Mouse (Mus musculus) heart, embryonic 10.5 days (tissue): ENCODE data around the gene Alpk1. TPM values are rescaled to one million over a fixed set of nuclear protein-coding genes. Genes with fewer than 3 reads are reported as not detected.

Source experiments
- DNase-seq: peaks from one replicate; pipeline ENCODE4 v3.0.0-alpha.2; 2017; ENCODE audit warnings: low spot score
- H3K27ac ChIP-seq: fragments of 300-500 bp; sonication (generic); 2 replicates; pipeline ENCODE4 v1.5.1; 2016; ENCODE audit warnings: mild to moderate bottlenecking
- H3K27me3 ChIP-seq: fragments of 300-500 bp; sonication (generic); 2 replicates; pipeline ENCODE4 v1.6.1; 2016; ENCODE audit warnings: mild to moderate bottlenecking; ENCODE audit not compliant: poor library complexity, insufficient read depth, severe bottlenecking
- H3K36me3 ChIP-seq: fragments of 300-500 bp; sonication (generic); 2 replicates; pipeline ENCODE4 v1.6.1; 2016; ENCODE audit warnings: mild to moderate bottlenecking, moderate library complexity
- H3K4me1 ChIP-seq: fragments of 300-500 bp; sonication (generic); 2 replicates; pipeline ENCODE4 v1.6.1; 2016; ENCODE audit warnings: mild to moderate bottlenecking
- H3K4me3 ChIP-seq: fragments of 300-500 bp; sonication (generic); 2 replicates; pipeline ENCODE4 v1.5.1; 2016; ENCODE audit warnings: mild to moderate bottlenecking, moderate library complexity
- H3K9me3 ChIP-seq: fragments of 300-500 bp; sonication (generic); 2 replicates; pipeline ENCODE4 v1.6.1; 2016; ENCODE audit warnings: mild to moderate bottlenecking, moderate library complexity
- WGBS: fragments of 180-500 bp; shearing (Covaris S2); methylation state at CpG from one replicate; pipeline ENCODE4 v1.1.7; 2016; 5-methylcytosine and 5-hydroxymethylcytosine counted together
- polyA plus RNA-seq: library from polyadenylated mRNA; unstranded; fragments of >200 nt; fragmentation: Nextera tagmentation; extraction: Ambion mirVana; gene quantifications from 2 replicates; pipeline ENCODE4 v1.2.1, GENCODE M21; 2016

Alpk1 gene
- polyA plus RNA-seq, 1 experiment from 2014 or later = 0.92 TPM

- Histone ChIP-seq H3K4me1 (no peaks in the 10 kb centered on the region), H3K27me3 (no peaks in the 10 kb centered on the region), H3K4me3 (no peak overlapping the region), H3K36me3 (peaks cover 32% of the 10 kb centered on the region), H3K27ac (no peak overlapping the region), H3K9me3 (no peaks in the 10 kb centered on the region)
- no peak for DNase-seq
- 84% methylated on average over 4 of the region's 4 CpGs for WGBS
Measured at GRCm38 (mm10) chr3:127804439-127804838, 24.1 kb upstream of the Alpk1 start.

GRCm38 (mm10) chr3:127802814-127803213 lies 22.5 kb upstream of the Alpk1 start:
- Histone ChIP-seq H3K36me3 (peaks cover 17% of the 10 kb centered on the region), H3K27ac (no peak overlapping the region), H3K9me3 (no peaks in the 10 kb centered on the region), H3K4me3 (no peak overlapping the region), H3K27me3 (no peaks in the 10 kb centered on the region), H3K4me1 (no peaks in the 10 kb centered on the region)
- WGBS = 45% methylated on average over 8 of the region's 8 CpGs
- no peak for DNase-seq

- no peaks in the 10 kb centered on the region for H3K4me1 ChIP-seq
- WGBS = 84% methylated on average over 8 of the region's 8 CpGs
- no peak for DNase-seq
- no peak overlapping the region for H3K27ac ChIP-seq
- no peak overlapping the region for H3K4me3 ChIP-seq
- no peaks in the 10 kb centered on the region for H3K9me3 ChIP-seq
- no peaks in the 10 kb centered on the region for H3K27me3 ChIP-seq
- H3K36me3 ChIP-seq = peaks cover 5% of the 10 kb centered on the region
Measured at GRCm38 (mm10) chr3:127801162-127801561, 20.8 kb upstream of the Alpk1 start.

- H3K36me3 ChIP-seq = no peaks in the 10 kb centered on the region
- DNase-seq = no peak
- peaks cover 2% of the 10 kb centered on the region for H3K4me1 ChIP-seq
- H3K27me3 ChIP-seq = peaks cover 14% of the 10 kb centered on the region
- no peak overlapping the region for H3K4me3 ChIP-seq
- WGBS = 93% methylated on average over 7 of the region's 7 CpGs
- no peaks in the 10 kb centered on the region for H3K9me3 ChIP-seq
- H3K27ac ChIP-seq = no peak overlapping the region
Measured at GRCm38 (mm10) chr3:127796271-127796670, 15.9 kb upstream of the Alpk1 start.

GRCm38 (mm10) chr3:127795762-127796161 lies 15.4 kb upstream of the Alpk1 start:
- Histone ChIP-seq H3K27ac (no peak overlapping the region), H3K36me3 (no peaks in the 10 kb centered on the region), H3K9me3 (no peaks in the 10 kb centered on the region), H3K4me3 (no peak overlapping the region), H3K4me1 (peaks cover 4% of the 10 kb centered on the region), H3K27me3 (peaks cover 16% of the 10 kb centered on the region)
- 92% methylated on average over 3 of the region's 3 CpGs for WGBS
- DNase-seq = no peak

- H3K9me3 ChIP-seq = no peaks in the 10 kb centered on the region
- H3K27ac ChIP-seq = no peak overlapping the region
- H3K4me1 ChIP-seq = peaks cover 16% of the 10 kb centered on the region
- 82% methylated on average over 7 of the region's 7 CpGs for WGBS
- no peak overlapping the region for H3K4me3 ChIP-seq
- DNase-seq = no peak
- peaks cover 34% of the 10 kb centered on the region for H3K27me3 ChIP-seq
- H3K36me3 ChIP-seq = no peaks in the 10 kb centered on the region
Measured at GRCm38 (mm10) chr3:127793022-127793421, 12.7 kb upstream of the Alpk1 start.

GRCm38 (mm10) chr3:127791595-127792561 lies 11.6 kb upstream of the Alpk1 start:
- no peak overlapping the region for H3K27ac ChIP-seq
- H3K4me3 ChIP-seq = peak overlapping the region; percentile 80
- H3K9me3 ChIP-seq = no peaks in the 10 kb centered on the region
- H3K4me1 ChIP-seq = peaks cover 16% of the 10 kb centered on the region
- no peaks in the 10 kb centered on the region for H3K36me3 ChIP-seq
- peaks cover 46% of the 10 kb centered on the region for H3K27me3 ChIP-seq
- DNase-seq = no peak
- WGBS = 48% methylated on average over 4 of the region's 4 CpGs

- Histone ChIP-seq H3K9me3 (no peaks in the 10 kb centered on the region), H3K4me3 (peak overlapping the region; percentile 80), H3K27me3 (peaks cover 54% of the 10 kb centered on the region), H3K36me3 (no peaks in the 10 kb centered on the region), H3K4me1 (peaks cover 16% of the 10 kb centered on the region), H3K27ac (peak overlapping the region; percentile 89; the same call in 1 of the 2 replicates)
- no peak for DNase-seq
- 4% methylated on average over 15 of the region's 15 CpGs for WGBS
Measured at GRCm38 (mm10) chr3:127791056-127791483, 10.7 kb upstream of the Alpk1 start.

- Histone ChIP-seq H3K9me3 (no peaks in the 10 kb centered on the region), H3K27me3 (peaks cover 54% of the 10 kb centered on the region), H3K36me3 (no peaks in the 10 kb centered on the region), H3K27ac (peak overlapping the region; percentile 89), H3K4me1 (peaks cover 16% of the 10 kb centered on the region), H3K4me3 (peak overlapping the region; percentile 80)
- under 1% methylated on average over 34 of the region's 36 CpGs for WGBS
- DNase-seq = peak; percentile 77
Measured at GRCm38 (mm10) chr3:127790234-127791055, 10.1 kb upstream of the Alpk1 start.

GRCm38 (mm10) chr3:127789500-127790191 lies 9.3 kb upstream of the Alpk1 start, which contains the start of gene Tifa:
TSS of gene Tifa (plus strand) at chr3:127789805.
- Histone ChIP-seq H3K27ac (peak within 1 kb of the TSS; percentile 89), H3K4me3 (peak within 1 kb of the TSS; percentile 80), H3K9me3 (no peaks in the 10 kb centered on the region), H3K36me3 (no peaks in the 10 kb centered on the region), H3K4me1 (peaks cover 16% of the 10 kb centered on the region), H3K27me3 (peaks cover 54% of the 10 kb centered on the region)
- under 1% methylated on average over 43 of the region's 44 CpGs for WGBS
- peak; percentile 86 for DNase-seq

GRCm38 (mm10) chr3:127788919-127789318 lies 8.6 kb upstream of the Alpk1 start:
- H3K36me3 ChIP-seq = no peaks in the 10 kb centered on the region
- no peak for DNase-seq
- H3K4me1 ChIP-seq = peaks cover 16% of the 10 kb centered on the region
- H3K27ac ChIP-seq = no peak overlapping the region
- H3K27me3 ChIP-seq = peaks cover 54% of the 10 kb centered on the region
- no peaks in the 10 kb centered on the region for H3K9me3 ChIP-seq
- 17% methylated on average over 8 of the region's 8 CpGs for WGBS
- H3K4me3 ChIP-seq = peak overlapping the region; percentile 80; the same call in 1 of the 2 replicates

GRCm38 (mm10) chr3:127788038-127788437 lies 7.7 kb upstream of the Alpk1 start:
- H3K9me3 ChIP-seq = no peaks in the 10 kb centered on the region
- no peak for DNase-seq
- no peaks in the 10 kb centered on the region for H3K36me3 ChIP-seq
- H3K4me1 ChIP-seq = peaks cover 16% of the 10 kb centered on the region
- H3K4me3 ChIP-seq = no peak overlapping the region
- peaks cover 54% of the 10 kb centered on the region for H3K27me3 ChIP-seq
- H3K27ac ChIP-seq = no peak overlapping the region
- WGBS = 45% methylated on average over 7 of the region's 7 CpGs
